Mouse (Mus musculus) CH12.LX (cell line): Measurements from ENCODE around the gene Gm37240. TPM values are rescaled to one million over a fixed set of nuclear protein-coding genes. Genes with fewer than 3 reads are reported as not detected.

Source experiments
- DNase-seq: peaks from one replicate; pipeline ENCODE4 v3.0.0-alpha.2; 2013; ENCODE audit errors: extremely low read depth
- H3K27ac ChIP-seq: 2 replicates; pipeline ENCODE4 v1.5.1; 2012; ENCODE audit warnings: low read depth, mild to moderate bottlenecking, control low read depth, moderate library complexity; ENCODE audit not compliant: insufficient read depth
- H3K27me3 ChIP-seq: replicated peaks from 2 replicates; pipeline ENCODE3; 2012; ENCODE audit warnings: inconsistent platforms
- H3K36me3 ChIP-seq, 2 experiments: replicated peaks in 1 of 2; 2 replicates each; pipeline versions ENCODE3 to v1.6.1; 2012; ENCODE audit warnings: inconsistent platforms in 1 of 2, low read length in 1 of 2, mild to moderate bottlenecking in 1 of 2, mixed read lengths in 1 of 2, moderate library complexity in 1 of 2; ENCODE audit not compliant: control insufficient read depth in 1 of 2, insufficient read depth in 1 of 2
- H3K4me1 ChIP-seq, 2 experiments: 2 replicates each; pipeline ENCODE4 v1.6.1; 2012; ENCODE audit warnings: inconsistent platforms in 1 of 2, moderate library complexity in 1 of 2; ENCODE audit not compliant: insufficient read depth in 2 of 2, control insufficient read depth in 1 of 2
- H3K4me2 ChIP-seq: 2 replicates; pipeline ENCODE4 v1.6.1; 2012; ENCODE audit warnings: low read depth, mild to moderate bottlenecking, control low read depth; ENCODE audit not compliant: poor library complexity, insufficient read depth, severe bottlenecking
- H3K4me3 ChIP-seq, 3 experiments: fragments of 150-350 bp in 1 of 3; sonication (generic) in 1 of 3; replicated peaks in 1 of 3; 2 replicates each; pipeline versions ENCODE3 to v1.5.1; 2011 to 2012; ENCODE audit warnings: low read depth in 2 of 3, low read length in 2 of 3, mild to moderate bottlenecking in 2 of 3, moderate library complexity in 2 of 3, control low read depth in 1 of 3, improper control_type of control experiment in 1 of 3, inconsistent platforms in 1 of 3, mixed read lengths in 1 of 3; ENCODE audit not compliant: poor library complexity in 1 of 3
- H3K79me2 ChIP-seq: replicated peaks from 2 replicates; pipeline ENCODE4 v1.6.1; 2012; ENCODE audit warnings: mild to moderate bottlenecking, moderate library complexity; ENCODE audit not compliant: control insufficient read depth, poor library complexity, insufficient read depth, severe bottlenecking; ENCODE audit errors: extremely low read depth
- H3K9ac ChIP-seq: 2 replicates; pipeline ENCODE4 v1.6.1; 2012; ENCODE audit warnings: low read depth, mild to moderate bottlenecking, control low read depth, moderate library complexity; ENCODE audit not compliant: insufficient read depth
- H3K9me3 ChIP-seq: replicated peaks from 2 replicates; pipeline ENCODE3; 2012; ENCODE audit warnings: low read length, inconsistent platforms, mixed read lengths
- CHD1 ChIP-seq: IDR thresholded peaks from 2 replicates; pipeline ENCODE4 v1.6.1; 2012; ENCODE audit warnings: low read depth, low read length, improper control_type of control experiment, inconsistent platforms
- CHD2 ChIP-seq: IDR thresholded peaks from 2 replicates; pipeline ENCODE4 v1.6.1; 2011; ENCODE audit warnings: low read length, improper control_type of control experiment
- CTCF ChIP-seq, 2 experiments: IDR thresholded peaks in 1 of 2; conservative IDR thresholded peaks in 1 of 2; 2 replicates each; pipeline ENCODE4 v1.5.1; 2011 to 2012; ENCODE audit warnings: low read depth in 2 of 2, low read length in 2 of 2, improper control_type of control experiment in 1 of 2, inconsistent platforms in 1 of 2, mild to moderate bottlenecking in 1 of 2, moderate library complexity in 1 of 2
- ELF1 ChIP-seq: IDR thresholded peaks from 2 replicates; pipeline ENCODE4 v1.6.1; 2014; ENCODE audit warnings: low read depth, mild to moderate bottlenecking, inconsistent platforms, low read length, improper control_type of control experiment
- HCFC1 ChIP-seq: IDR thresholded peaks from 2 replicates; pipeline ENCODE4 v1.6.1; 2012; ENCODE audit warnings: low read depth, mild to moderate bottlenecking, inconsistent platforms, low read length, improper control_type of control experiment
- IRF4 ChIP-seq: IDR thresholded peaks from 2 replicates; pipeline ENCODE4 v1.6.1; 2014; ENCODE audit warnings: low read depth, mild to moderate bottlenecking, inconsistent platforms, low read length, improper control_type of control experiment
- JUN ChIP-seq: IDR thresholded peaks from 2 replicates; pipeline ENCODE4 v1.6.1; 2011; ENCODE audit warnings: low read depth, mild to moderate bottlenecking, low read length, improper control_type of control experiment, moderate library complexity; ENCODE audit not compliant: insufficient read depth
- JUND ChIP-seq: conservative IDR thresholded peaks from 2 replicates; pipeline ENCODE4 v1.6.1; 2011; ENCODE audit warnings: low read depth, low read length, improper control_type of control experiment
- MAFK ChIP-seq: IDR thresholded peaks from 2 replicates; pipeline ENCODE4 v1.6.1; 2011; ENCODE audit warnings: low read length, improper control_type of control experiment; ENCODE audit not compliant: insufficient replicate concordance
- MEF2A ChIP-seq: IDR thresholded peaks from 2 replicates; pipeline ENCODE4 v1.6.1; 2014; ENCODE audit warnings: low read depth, mild to moderate bottlenecking, inconsistent platforms, low read length, improper control_type of control experiment, borderline replicate concordance
- NELFE ChIP-seq: IDR thresholded peaks from 2 replicates; pipeline ENCODE4 v1.6.1; 2011; ENCODE audit warnings: low read depth, low read length, improper control_type of control experiment
- RAD21 ChIP-seq: IDR thresholded peaks from 2 replicates; pipeline ENCODE4 v1.6.1; 2011; ENCODE audit warnings: low read depth, mild to moderate bottlenecking, low read length, improper control_type of control experiment, moderate library complexity
- SIN3A ChIP-seq: IDR thresholded peaks from 2 replicates; pipeline ENCODE4 v1.6.1; 2012; ENCODE audit warnings: low read length, improper control_type of control experiment, inconsistent platforms
- TBP ChIP-seq: conservative IDR thresholded peaks from 2 replicates; pipeline ENCODE4 v1.6.1; 2011; ENCODE audit warnings: low read depth, low read length, improper control_type of control experiment
- TCF12 ChIP-seq: IDR thresholded peaks from 2 replicates; pipeline ENCODE4 v1.6.1; 2014; ENCODE audit warnings: low read depth, mild to moderate bottlenecking, inconsistent platforms, low read length, improper control_type of control experiment
- UBTF ChIP-seq: IDR thresholded peaks from 2 replicates; pipeline ENCODE4 v1.6.1; 2012; ENCODE audit warnings: low read depth, mild to moderate bottlenecking, inconsistent platforms, low read length, improper control_type of control experiment, moderate library complexity
- USF2 ChIP-seq: conservative IDR thresholded peaks from 2 replicates; pipeline ENCODE4 v1.6.1; 2011; ENCODE audit warnings: low read depth, low read length, improper control_type of control experiment
- ZC3H11A ChIP-seq: IDR thresholded peaks from 2 replicates; pipeline ENCODE4 v1.6.1; 2012; ENCODE audit warnings: low read depth, mild to moderate bottlenecking, inconsistent platforms, low read length, improper control_type of control experiment
- ZKSCAN1 ChIP-seq: IDR thresholded peaks from 2 replicates; pipeline ENCODE4 v1.6.1; 2012; ENCODE audit warnings: low read depth, inconsistent platforms, low read length, improper control_type of control experiment, borderline replicate concordance
- ZNF384 ChIP-seq: IDR thresholded peaks from 2 replicates; pipeline ENCODE4 v1.6.1; 2012; ENCODE audit warnings: low read depth, low read length, improper control_type of control experiment, inconsistent platforms
- dilution Hi-C: fragments of 300-500 bp; cut with MboI; formaldehyde crosslinking; loops from 2 replicates; pipeline ENCODE4 v1.14.3; 2020; ENCODE audit warnings: low sequenced_read_pairs; ENCODE audit not compliant: extremely low pct_unique_long_range_greater_than_20kb, extremely low pct_ligation_motif_present
- in situ Hi-C: fragments of 300-500 bp; cut with MboI; formaldehyde crosslinking; loops from 3 replicates; pipeline ENCODE4 v1.14.3; 2019; ENCODE audit warnings: low sequenced_read_pairs, low pct_ligation_motif_present, low pct_unique_long_range_greater_than_20kb, mixed read lengths
- polyA plus RNA-seq: library from polyadenylated mRNA; unstranded; fragments of >175 nt; gene quantifications from 2 replicates; pipeline ENCODE4 v1.2.1, GENCODE M21; 2012; ENCODE audit warnings: low read depth; ENCODE audit not compliant: insufficient read length
- total RNA-seq, 2 experiments: library from RNA; depleted of rRNA; stranded (reverse); fragments of 300-350 nt in 1 of 2; fragments of >200 nt in 1 of 2; gene quantifications; 2 replicates each; pipeline ENCODE4 v1.2.3; 2012 to 2014

The Gm37240 gene
- total and polyA plus RNA-seq, 3 experiments = 0.08 to 0.19 (median 0.14) TPM

- TF ChIP-seq NELFE (no peak), CHD1 (no peak), RAD21 (no peak), JUND (no peak), TCF12 (no peak), IRF4 (no peak), SIN3A (no peak), ZNF384 (no peak), ELF1 (no peak)
- TF ChIP-seq, all 38 proteins: peak for 0
- peaks cover 5 to 8% of the 10 kb centered on the region in 2 experiments; a peak in 3 of 4 replicates for H3K4me1 ChIP-seq
- H3K27me3 ChIP-seq = no peaks in the 10 kb centered on the region
- no peak overlapping the region for H3K4me2 ChIP-seq
- no peak for DNase-seq
- no peak overlapping the region for H3K4me3 ChIP-seq
- H3K9me3 ChIP-seq = no peaks in the 10 kb centered on the region
- in situ Hi-C loops (no loop called here), dilution Hi-C loops (no loop called here)
- H3K9ac ChIP-seq = no peak overlapping the region
- H3K79me2 ChIP-seq = no peaks in the 10 kb centered on the region
- H3K27ac ChIP-seq = no peak overlapping the region
- no peaks in the 10 kb centered on the region for H3K36me3 ChIP-seq
Measured at GRCm38 (mm10) chr3:84638858-84639257, 1248.5 kb downstream of the Gm37240 start.

- no peaks in the 10 kb centered on the region for H3K9me3 ChIP-seq
- H3K79me2 ChIP-seq = no peaks in the 10 kb centered on the region
- H3K4me1 ChIP-seq = peaks cover 6 to 13% of the 10 kb centered on the region in 2 experiments; a peak in 3 of 4 replicates
- DNase-seq = no peak
- no peaks in the 10 kb centered on the region for H3K36me3 ChIP-seq
- dilution Hi-C loops = no loop called here
- H3K27ac ChIP-seq = no peak overlapping the region
- H3K4me3 ChIP-seq = no peak overlapping the region
- H3K27me3 ChIP-seq = no peaks in the 10 kb centered on the region
- in situ Hi-C loops = no loop called here
- TF ChIP-seq CHD2 (no peak), CTCF (conservative IDR thresholded peaks at IDR 0.05 in 1 of 2, IDR thresholded peaks at IDR 0.05 in 1 of 2; ENCODE audit: low read depth in 2 of 2, low read length in 2 of 2) (no peak), USF2 (no peak), HCFC1 (no peak), MEF2A (no peak), ZC3H11A (no peak), SIN3A (no peak), JUN (no peak), TBP (no peak), MAFK (no peak), NELFE (no peak), ZKSCAN1 (no peak), UBTF (no peak)
- no peak overlapping the region for H3K4me2 ChIP-seq
- no peak overlapping the region for H3K9ac ChIP-seq
Measured at GRCm38 (mm10) chr3:84637890-84638578, 1249.3 kb downstream of the Gm37240 start.
